Mouse (Mus musculus): ENCODE data around the gene Smox. TPM values are rescaled to one million over a fixed set of nuclear protein-coding genes. Genes with fewer than 3 reads are reported as not detected.

Gene Smox
- total and polyA plus RNA-seq, 2 experiments from 2014 or later, result 65.6 to 77.6 TPM

- no peak for ATAC-seq (ENCODE audit: low FRiP score)
- TF ChIP-seq CTCF (IDR thresholded peaks at IDR 0.05), result no peak
- no peaks in the 10 kb centered on the region for H3K36me3 ChIP-seq (ENCODE audit: insufficient read depth, low read length)
- 0 out of 2 replicates have a peak, but pooled peaks cover 7% of the 10 kb centered on the region for H3K4me1 ChIP-seq (ENCODE audit: insufficient read depth, low read length)
- H3K9me3 ChIP-seq (ENCODE audit: low read length), result no peaks in the 10 kb centered on the region
- no peak overlapping the region for H3K4me2 ChIP-seq (ENCODE audit: low read depth, low read length, poor library complexity, severe bottlenecking)
- H3K27ac ChIP-seq (ENCODE audit: low read depth, low read length), result 0 out of 2 replicates have a peak overlapping the region, but pooled peaks have one; percentile 1
- no peak for DNase-seq (ENCODE audit: low spot score)
- no peak overlapping the region for H3K9ac ChIP-seq (replicated peaks; ENCODE audit: low read length, poor library complexity, severe bottlenecking)
- 70% methylated on average over 5 of the region's 5 CpGs for WGBS
- no peak overlapping the region for H3K4me3 ChIP-seq (ENCODE audit: low read depth, low read length)
- H3K27me3 ChIP-seq (ENCODE audit: insufficient read depth, low read length), result no peaks in the 10 kb centered on the region
Observed at GRCm38 (mm10) chr2:131502561-131502960, 11.3 kb downstream of the Smox start.

- H3K4me2 ChIP-seq (ENCODE audit: low read depth, low read length, poor library complexity, severe bottlenecking), result no peak overlapping the region
- TF ChIP-seq CTCF (IDR thresholded peaks at IDR 0.05), result no peak
- no peaks in the 10 kb centered on the region for H3K9me3 ChIP-seq (ENCODE audit: low read length)
- H3K27me3 ChIP-seq (ENCODE audit: insufficient read depth, low read length), result no peaks in the 10 kb centered on the region
- H3K4me3 ChIP-seq (ENCODE audit: low read depth, low read length), result no peak overlapping the region
- no peak for DNase-seq (ENCODE audit: low spot score)
- H3K9ac ChIP-seq (replicated peaks; ENCODE audit: low read length, poor library complexity, severe bottlenecking), result no peak overlapping the region
- ATAC-seq (ENCODE audit: low FRiP score), result no peak
- H3K4me1 ChIP-seq (ENCODE audit: insufficient read depth, low read length), result peaks cover 14% of the 10 kb centered on the region; the same call in 1 of the 2 replicates
- no peaks in the 10 kb centered on the region for H3K36me3 ChIP-seq (ENCODE audit: insufficient read depth, low read length)
- no peak overlapping the region for H3K27ac ChIP-seq (ENCODE audit: low read depth, low read length)
Observed at GRCm38 (mm10) chr2:131505431-131505830, 14.1 kb downstream of the Smox start.

GRCm38 (mm10) chr2:131506358-131506757, 15.1 kb downstream of the Smox start:
- H3K4me3 ChIP-seq (ENCODE audit: low read depth, low read length), result no peak overlapping the region
- peaks cover 12% of the 10 kb centered on the region; the same call in 1 of the 2 replicates for H3K4me1 ChIP-seq (ENCODE audit: insufficient read depth, low read length)
- H3K9ac ChIP-seq (replicated peaks; ENCODE audit: low read length, poor library complexity, severe bottlenecking), result no peak overlapping the region
- H3K27me3 ChIP-seq (ENCODE audit: insufficient read depth, low read length), result no peaks in the 10 kb centered on the region
- H3K9me3 ChIP-seq (ENCODE audit: low read length), result no peaks in the 10 kb centered on the region
- peak overlapping the region; percentile 65; the same call in 1 of the 2 replicates for H3K27ac ChIP-seq (ENCODE audit: low read depth, low read length)
- peak; percentile 71 for DNase-seq (ENCODE audit: low spot score)
- H3K36me3 ChIP-seq (ENCODE audit: insufficient read depth, low read length), result no peaks in the 10 kb centered on the region
- 25% methylated on average over 3 of the region's 3 CpGs for whole genome bisulfite sequencing
- ATAC-seq (ENCODE audit: low FRiP score), result peak; percentile 59
- H3K4me2 ChIP-seq (ENCODE audit: low read depth, low read length, poor library complexity, severe bottlenecking), result no peak overlapping the region
- no peak for TF ChIP-seq CTCF (IDR thresholded peaks at IDR 0.05)

GRCm38 (mm10) chr2:131508501-131508900, 17.2 kb downstream of the Smox start:
- peaks cover 7% of the 10 kb centered on the region; the same call in 1 of the 2 replicates for H3K4me1 ChIP-seq (ENCODE audit: insufficient read depth, low read length)
- peak overlapping the region; percentile 39; the same call in 1 of the 2 replicates for H3K27ac ChIP-seq (ENCODE audit: low read depth, low read length)
- DNase-seq (ENCODE audit: low spot score), result peak; percentile 67
- 42% methylated on average over 2 of the region's 2 CpGs for WGBS
- no peaks in the 10 kb centered on the region for H3K9me3 ChIP-seq (ENCODE audit: low read length)
- no peak for TF ChIP-seq CTCF (IDR thresholded peaks at IDR 0.05)
- H3K4me3 ChIP-seq (ENCODE audit: low read depth, low read length), result no peak overlapping the region
- ATAC-seq (ENCODE audit: low FRiP score), result peak; percentile 33; the same call in 1 of the 2 replicates
- H3K4me2 ChIP-seq (ENCODE audit: low read depth, low read length, poor library complexity, severe bottlenecking), result no peak overlapping the region
- H3K36me3 ChIP-seq (ENCODE audit: insufficient read depth, low read length), result no peaks in the 10 kb centered on the region
- no peaks in the 10 kb centered on the region for H3K27me3 ChIP-seq (ENCODE audit: insufficient read depth, low read length)
- no peak overlapping the region; the same call in 1 of the 2 replicates for H3K9ac ChIP-seq (replicated peaks; ENCODE audit: low read length, poor library complexity, severe bottlenecking)

- Histone ChIP-seq H3K27me3 (ENCODE audit: insufficient read depth, low read length) (no peaks in the 10 kb centered on the region), H3K4me3 (ENCODE audit: low read depth, low read length) (no peak overlapping the region), H3K4me1 (ENCODE audit: insufficient read depth, low read length) (peaks cover 7% of the 10 kb centered on the region; the same call in 1 of the 2 replicates), H3K9ac (replicated peaks; ENCODE audit: low read length, poor library complexity, severe bottlenecking) (no peak overlapping the region), H3K4me2 (ENCODE audit: low read depth, low read length, poor library complexity, severe bottlenecking) (peak overlapping the region; percentile 39), H3K9me3 (ENCODE audit: low read length) (no peaks in the 10 kb centered on the region), H3K27ac (ENCODE audit: low read depth, low read length) (peak overlapping the region; percentile 59; the same call in 1 of the 2 replicates), H3K36me3 (ENCODE audit: insufficient read depth, low read length) (no peaks in the 10 kb centered on the region)
- TF ChIP-seq CTCF (IDR thresholded peaks at IDR 0.05), result peak; percentile 80
- DNase-seq (ENCODE audit: low spot score) (peak; percentile 89), ATAC-seq (ENCODE audit: low FRiP score) (peak; percentile 27; the same call in 1 of the 2 replicates)
- 20% methylated on average over 17 of the region's 17 CpGs for WGBS
Observed at GRCm38 (mm10) chr2:131509671-131510313, 18.5 kb downstream of the Smox start.

GRCm38 (mm10) chr2:131510531-131510930, 19.2 kb downstream of the Smox start:
- no peak overlapping the region for H3K27ac ChIP-seq (ENCODE audit: low read depth, low read length)
- no peak overlapping the region for H3K9ac ChIP-seq (replicated peaks; ENCODE audit: low read length, poor library complexity, severe bottlenecking)
- no peak overlapping the region for H3K4me3 ChIP-seq (ENCODE audit: low read depth, low read length)
- no peak for ATAC-seq (ENCODE audit: low FRiP score)
- TF ChIP-seq CTCF (IDR thresholded peaks at IDR 0.05), result no peak
- no peaks in the 10 kb centered on the region for H3K27me3 ChIP-seq (ENCODE audit: insufficient read depth, low read length)
- H3K36me3 ChIP-seq (ENCODE audit: insufficient read depth, low read length), result no peaks in the 10 kb centered on the region
- H3K4me1 ChIP-seq (ENCODE audit: insufficient read depth, low read length), result peaks cover 7% of the 10 kb centered on the region; the same call in 1 of the 2 replicates
- DNase-seq (ENCODE audit: low spot score), result no peak
- 61% methylated on average over 5 of the region's 5 CpGs for WGBS
- H3K4me2 ChIP-seq (ENCODE audit: low read depth, low read length, poor library complexity, severe bottlenecking), result no peak overlapping the region
- no peaks in the 10 kb centered on the region for H3K9me3 ChIP-seq (ENCODE audit: low read length)

All from midbrain, postnatal 0 days (tissue).